Mouse (Mus musculus): ENCODE results near the gene Snx8.

GRCm38 (mm10) chr5:140298291-140298690, 90.8 kb downstream of the Snx8 start:
- TF ChIP-seq TAL1 (IDR thresholded peaks at IDR 0.05; ENCODE audit: low read length) (no peak), GATA1 (IDR thresholded peaks at IDR 0.05; ENCODE audit: low read length) (no peak)

Measured in erythroblast, embryonic 14.5 days (primary cell).